Mouse (Mus musculus) macrophage (primary cell): ENCODE measurements around the gene Gm44965. TPM values are rescaled to one million over a fixed set of nuclear protein-coding genes. Genes with fewer than 3 reads are reported as not detected.
A peak's percentile ranks its signal among the peaks of the same experiment; 100 is the strongest.

ENCODE experiments used
- H3K27ac ChIP-seq: fragments of 350-480 bp; formaldehyde crosslinking; 2 replicates; pipeline ENCODE4 v1.9.0; 2021
- H3K36me3 ChIP-seq: fragments of 350-480 bp; formaldehyde crosslinking; 2 replicates; pipeline ENCODE4 v1.9.0; 2021; ENCODE audit errors: inconsistent target
- H3K4me3 ChIP-seq: fragments of 350-480 bp; formaldehyde crosslinking; 2 replicates; pipeline ENCODE4 v1.9.0; 2021; ENCODE audit errors: inconsistent target
- H3K79me2 ChIP-seq: fragments of 350-480 bp; formaldehyde crosslinking; 2 replicates; pipeline ENCODE4 v1.9.0; 2021; ENCODE audit errors: inconsistent target
- WGBS: methylation state at CpG from one replicate; pipeline ENCODE4 v1.1.7; 2026; ENCODE audit warnings: inconsistent platforms; ENCODE audit not compliant: missing documents; 5-methylcytosine and 5-hydroxymethylcytosine counted together
- polyA plus RNA-seq: library from polyadenylated mRNA; stranded (reverse); fragments of 250-400 nt; gene quantifications from 3 replicates; pipeline ENCODE4 v1.2.4, GENCODE M21; 2018; ENCODE audit warnings: inconsistent platforms
- total RNA-seq, 78 experiments: library from RNA; depleted of rRNA; stranded (reverse); fragments of 250-400 nt; gene quantifications; 1 replicate in 9 of 78; 2 replicates in 24 of 78; 3 replicates in 43 of 78; 4 replicates in 2 of 78; pipeline ENCODE4 v1.2.4; 2018; ENCODE audit warnings: inconsistent platforms in 56 of 78

The Gm44965 gene
- not detected for total RNA-seq (2018; cell fraction: chromatin; rRNA removed)
- not detected for total RNA-seq (2018; cell fraction: cytosol; rRNA removed)
- total RNA-seq (2018; cell fraction: nucleus; rRNA removed), result not detected
- polyA plus RNA-seq, result not detected in 3 replicates

- peak within 1 kb of the TSS; percentile 43; the same call in 1 of the 2 replicates for H3K27ac ChIP-seq
- peak within 1 kb of the TSS; percentile 83 for H3K4me3 ChIP-seq
- H3K79me2 ChIP-seq, result peaks cover 16% of the 10 kb centered on the region; the same call in 1 of the 2 replicates
- peaks cover 9% of the 10 kb centered on the region; the same call in 1 of the 2 replicates for H3K36me3 ChIP-seq
- WGBS, result 7% methylated on average over 43 of the region's 45 CpGs
These were observed at the start of gene Gm44965, which contains the start of gene Repin1 for GRCm38 (mm10) chr6:48593158-48594042. Gene Gm44965 (plus strand): TSS chr6:48593941. Gene Repin1 (plus strand): TSS chr6:48593883.

GRCm38 (mm10) chr6:48545251-48545650, 48.5 kb upstream of the Gm44965 start:
- 92% methylated on average over 5 of the region's 5 CpGs for WGBS
- no peaks in the 10 kb centered on the region for H3K79me2 ChIP-seq
- no peak overlapping the region for H3K4me3 ChIP-seq
- no peaks in the 10 kb centered on the region for H3K36me3 ChIP-seq
- H3K27ac ChIP-seq, result no peak overlapping the region

GRCm38 (mm10) chr6:48546271-48546670, 47.5 kb upstream of the Gm44965 start:
- WGBS, result 0% methylated on average over 1 of the region's 1 CpGs
- H3K27ac ChIP-seq, result no peak overlapping the region

GRCm38 (mm10) chr6:48546858-48547257, 46.9 kb upstream of the Gm44965 start:
- no peak overlapping the region for H3K4me3 ChIP-seq
- WGBS, result 81% methylated on average over 4 of the region's 4 CpGs
- H3K79me2 ChIP-seq, result no peaks in the 10 kb centered on the region
- no peak overlapping the region for H3K27ac ChIP-seq
- H3K36me3 ChIP-seq, result no peaks in the 10 kb centered on the region

More at GRCm38 (mm10) chr6:48546271-48546670, 47.5 kb upstream of the Gm44965 start:
- H3K4me3 ChIP-seq, result no peak overlapping the region
- no peaks in the 10 kb centered on the region for H3K36me3 ChIP-seq
- H3K79me2 ChIP-seq, result no peaks in the 10 kb centered on the region

GRCm38 (mm10) chr6:48548314-48548713, 45.4 kb upstream of the Gm44965 start:
- 84% methylated on average over 6 of the region's 6 CpGs for WGBS

GRCm38 (mm10) chr6:48552918-48553317, 40.8 kb upstream of the Gm44965 start:
- H3K4me3 ChIP-seq, result no peak overlapping the region
- WGBS, result 89% methylated on average over 4 of the region's 4 CpGs
- H3K27ac ChIP-seq, result no peak overlapping the region
- H3K79me2 ChIP-seq, result no peaks in the 10 kb centered on the region
- no peaks in the 10 kb centered on the region for H3K36me3 ChIP-seq

More at GRCm38 (mm10) chr6:48548314-48548713, 45.4 kb upstream of the Gm44965 start:
- Histone ChIP-seq H3K36me3 (no peaks in the 10 kb centered on the region), H3K27ac (no peak overlapping the region), H3K79me2 (no peaks in the 10 kb centered on the region), H3K4me3 (no peak overlapping the region)

- H3K36me3 ChIP-seq, result no peaks in the 10 kb centered on the region
- no peak overlapping the region for H3K27ac ChIP-seq
- H3K79me2 ChIP-seq, result no peaks in the 10 kb centered on the region
- H3K4me3 ChIP-seq, result no peak overlapping the region
- 96% methylated on average over 4 of the region's 4 CpGs for WGBS
These were observed 39.9 kb upstream of the Gm44965 start for GRCm38 (mm10) chr6:48553819-48554218.

- H3K79me2 ChIP-seq, result no peaks in the 10 kb centered on the region
- H3K4me3 ChIP-seq, result peak within 1 kb of the TSS; percentile 56
- WGBS, result 1% methylated on average over 39 of the region's 39 CpGs
- H3K27ac ChIP-seq, result peak within 1 kb of the TSS; percentile 84
- H3K36me3 ChIP-seq, result no peaks in the 10 kb centered on the region
These were observed 39.2 kb upstream of the Gm44965 start, which contains the start of gene Lrrc61 for GRCm38 (mm10) chr6:48554280-48555103. Gene Lrrc61 (plus strand): TSS chr6:48554796.

GRCm38 (mm10) chr6:48555104-48555890, 38.4 kb upstream of the Gm44965 start:
- WGBS, result 33% methylated on average over 13 of the region's 14 CpGs
- H3K27ac ChIP-seq, result peak overlapping the region; percentile 84

GRCm38 (mm10) chr6:48555956-48556355, 37.8 kb upstream of the Gm44965 start:
- no peak overlapping the region for H3K4me3 ChIP-seq
- no peaks in the 10 kb centered on the region for H3K36me3 ChIP-seq
- 93% methylated on average over 3 of the region's 3 CpGs for WGBS
- H3K27ac ChIP-seq, result no peak overlapping the region
- no peaks in the 10 kb centered on the region for H3K79me2 ChIP-seq

More at GRCm38 (mm10) chr6:48555104-48555890, 38.4 kb upstream of the Gm44965 start:
- peak overlapping the region; percentile 56 for H3K4me3 ChIP-seq
- no peaks in the 10 kb centered on the region for H3K79me2 ChIP-seq
- no peaks in the 10 kb centered on the region for H3K36me3 ChIP-seq

- Histone ChIP-seq H3K36me3 (no peaks in the 10 kb centered on the region), H3K79me2 (no peaks in the 10 kb centered on the region), H3K4me3 (no peak overlapping the region), H3K27ac (no peak overlapping the region)
- 96% methylated on average over 4 of the region's 4 CpGs for WGBS
These were observed 27.9 kb upstream of the Gm44965 start for GRCm38 (mm10) chr6:48565693-48566310.

GRCm38 (mm10) chr6:48566312-48566711, 27.4 kb upstream of the Gm44965 start:
- Histone ChIP-seq H3K27ac (no peak overlapping the region), H3K79me2 (no peaks in the 10 kb centered on the region), H3K36me3 (no peaks in the 10 kb centered on the region), H3K4me3 (no peak overlapping the region)
- 63% methylated on average over 5 of the region's 5 CpGs for WGBS
